ENCODE assay signal across 8 mouse cellular contexts in the genomic region with DNA sequence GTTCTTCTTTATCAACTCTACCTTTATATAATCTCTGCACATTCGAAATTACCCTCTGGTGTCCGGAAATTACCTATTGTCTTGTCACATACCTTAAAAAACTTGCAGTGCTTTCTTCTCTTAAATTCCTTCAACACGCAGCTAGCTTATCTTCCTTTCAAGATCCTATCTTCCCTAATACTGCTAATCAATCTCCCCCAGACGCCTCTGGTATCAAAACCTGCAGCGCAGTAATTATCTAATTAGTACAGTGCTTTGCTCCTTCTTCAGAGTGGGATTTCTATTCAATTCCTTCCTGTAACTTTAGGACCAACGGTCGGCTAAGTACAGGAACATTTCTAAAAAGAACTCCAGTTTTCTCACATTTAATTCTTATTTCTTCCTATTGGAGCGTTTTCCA. TPM values are rescaled to one million over a fixed set of nuclear protein-coding genes. Genes with fewer than 3 reads are reported as not detected.
DNase-seq lines count a peak whose midpoint lies in the region; ATAC-seq and TF ChIP-seq lines count a peak whose summit lies in the region.

No protein-coding gene starts in this region.

- H3K27me3 ChIP-seq in heart, embryonic 13.5 days (replicated peaks) = no peaks in the 10 kb centered on the region
- H3K27me3 ChIP-seq in G1E (ENCODE audit: insufficient read depth, low read length) = no peaks in the 10 kb centered on the region
- H3K27me3 ChIP-seq in hindbrain, embryonic 10.5 days (ENCODE audit: insufficient read depth, poor library complexity, severe bottlenecking) = no peaks in the 10 kb centered on the region
- no peaks in the 10 kb centered on the region for H3K27me3 ChIP-seq in liver, postnatal 0 days (ENCODE audit: insufficient read depth, low read length)

- ATAC-seq in heart, embryonic 13.5 days (ENCODE audit: extremely low read depth, insufficient number of reproducible peaks, low FRiP score, low TSS enrichment) = no peak
- ATAC-seq in G1E (ENCODE audit: extremely low read depth, insufficient number of reproducible peaks, low FRiP score, poor library complexity, severe bottlenecking) = no peak
- no peak for ATAC-seq in liver, postnatal 0 days

- DNase-seq in heart, postnatal 25 days (ENCODE audit: low spot score) = no peak
- DNase-seq in G1E (ENCODE audit: low spot score) = no peak
- DNase-seq in hindbrain, embryonic 10.5 days (ENCODE audit: low spot score) = no peak
- no peak for DNase-seq in liver, postnatal 0 days
- DNase-seq in embryo, embryonic 9.5 days (ENCODE audit: extremely low spot score) = no peak
- no peak for DNase-seq in thymus, postnatal 10 days (ENCODE audit: low spot score in 2 of 2)
- no peak for DNase-seq in cerebellum, adult 11 months

- H3K9me3 ChIP-seq in heart, embryonic 13.5 days = no peaks in the 10 kb centered on the region
- no peaks in the 10 kb centered on the region for H3K9me3 ChIP-seq in G1E (replicated peaks)
- H3K9me3 ChIP-seq in hindbrain, embryonic 10.5 days = no peaks in the 10 kb centered on the region
- no peaks in the 10 kb centered on the region for H3K9me3 ChIP-seq in liver, postnatal 0 days (ENCODE audit: low read length)

- H3K27ac ChIP-seq in heart, embryonic 13.5 days (replicated peaks) = peak overlapping the region; percentile 99
- H3K27ac ChIP-seq in hindbrain, embryonic 10.5 days = peak overlapping the region; percentile 99
- peak overlapping the region; percentile 93 for H3K27ac ChIP-seq in liver, postnatal 0 days (ENCODE audit: low read depth)

- H3K9ac ChIP-seq in heart, embryonic 13.5 days = peak overlapping the region; percentile 95
- peak overlapping the region; percentile 85 for H3K9ac ChIP-seq in liver, postnatal 0 days (replicated peaks)

- peaks cover 28% of the 10 kb centered on the region for H3K4me1 ChIP-seq in heart, embryonic 13.5 days
- H3K4me1 ChIP-seq in G1E (ENCODE audit: insufficient read depth, low read depth, low read length) = peaks cover 23% of the 10 kb centered on the region
- H3K4me1 ChIP-seq in hindbrain, embryonic 10.5 days (replicated peaks) = peaks cover 28% of the 10 kb centered on the region
- H3K4me1 ChIP-seq in liver, postnatal 0 days (ENCODE audit: insufficient read depth) = peaks cover 21% of the 10 kb centered on the region

- no peak for TF ChIP-seq CTCF in G1E (IDR thresholded peaks at IDR 0.05; ENCODE audit: low read depth, low read length)
- no peak for TF ChIP-seq CTCF in liver, postnatal 0 days (IDR thresholded peaks at IDR 0.05; ENCODE audit: low read depth)

- 2% methylated on average over 8 of the region's 8 CpGs for WGBS in heart, embryonic 13.5 days
- 13% methylated on average over 8 of the region's 8 CpGs for WGBS in hindbrain, embryonic 10.5 days
- 2% methylated on average over 8 of the region's 8 CpGs for whole genome bisulfite sequencing in liver, postnatal 0 days (ENCODE audit: insufficient replicate concordance)

- H3K4me2 ChIP-seq in heart, embryonic 13.5 days = peak overlapping the region; percentile 79
- H3K4me2 ChIP-seq in liver, postnatal 0 days (ENCODE audit: low read depth, low read length) = peak overlapping the region; percentile 71

- intact Hi-C loops in heart, postnatal 25 days (cut with DNase I) = loop anchor here (5.0 to 10.0 kb wide), 3 partner anchors 584 to 959 kb away; a partner anchor contains a TSS

- peak; percentile 89 for TF ChIP-seq EP300 in liver, postnatal 0 days (IDR thresholded peaks at IDR 0.05; ENCODE audit: low read depth)

- peak overlapping the region; percentile 82 for H3K4me3 ChIP-seq in heart, embryonic 13.5 days
- H3K4me3 ChIP-seq in G1E (ENCODE audit: low read depth, low read length) = peak overlapping the region; percentile 82
- H3K4me3 ChIP-seq in hindbrain, embryonic 10.5 days = peak overlapping the region; percentile 96
- peak overlapping the region; percentile 72 for H3K4me3 ChIP-seq in liver, postnatal 0 days (ENCODE audit: low read depth, low read length)

- peaks cover 27% of the 10 kb centered on the region for H3K36me3 ChIP-seq in heart, embryonic 13.5 days
- peaks cover 44% of the 10 kb centered on the region for H3K36me3 ChIP-seq in G1E (replicated peaks)
- H3K36me3 ChIP-seq in hindbrain, embryonic 10.5 days = peaks cover 45% of the 10 kb centered on the region
- H3K36me3 ChIP-seq in liver, postnatal 0 days (replicated peaks; ENCODE audit: insufficient read depth, low read length) = peaks cover 12% of the 10 kb centered on the region

RNA-seq across cellular contexts. Expression of a gene that starts 1.0 kb away (rescaled TPM):
- 36.8 and 37.4 TPM in 2 replicates for polyA plus RNA-seq in heart, embryonic 13.5 days (2015; fragmentation: Nextera tagmentation; extraction: Ambion mirVana)
- total RNA-seq in heart, postnatal 25 days (2021) = 10 to 100 TPM; 10.4 to 11.2 TPM
- total RNA-seq in G1E (2014; fragmentation: Nextera tagmentation) (84.5 and 94.1 TPM in 2 replicates), G1E (2017) (81.4 and 93.9 TPM in 2 replicates)
- polyA plus RNA-seq in G1E (2012) = 12.2 and 14.0 TPM in 2 replicates
- polyA plus RNA-seq in hindbrain, embryonic 10.5 days (2016; fragmentation: Nextera tagmentation; extraction: Ambion mirVana) = 45.7 and 61.1 TPM in 2 replicates
- 19.8 and 21.3 TPM in 2 replicates for polyA plus RNA-seq in liver, postnatal 0 days (2015; fragmentation: Nextera tagmentation; extraction: Ambion mirVana)

RNA-seq across cellular contexts. Expression of a gene that starts 1.6 kb away (rescaled TPM):
- 12.4 and 13.6 TPM in 2 replicates for polyA plus RNA-seq in heart, embryonic 13.5 days (2015; fragmentation: Nextera tagmentation; extraction: Ambion mirVana)
- total RNA-seq in heart, postnatal 25 days (2021) = 1 to 10 TPM; 8.6 to 9.8 TPM
- total RNA-seq in G1E (2014; fragmentation: Nextera tagmentation) (74.5 and 81.2 TPM in 2 replicates), G1E (2017) (74.1 and 87.0 TPM in 2 replicates)
- polyA plus RNA-seq in G1E (2012) = 20.9 and 25.3 TPM in 2 replicates
- polyA plus RNA-seq in hindbrain, embryonic 10.5 days (2016; fragmentation: Nextera tagmentation; extraction: Ambion mirVana) = 21.5 and 22.1 TPM in 2 replicates
- polyA plus RNA-seq in liver, postnatal 0 days (2015; fragmentation: Nextera tagmentation; extraction: Ambion mirVana) = 6.9 and 7.4 TPM in 2 replicates
